Mouse (Mus musculus): ENCODE measurements around the gene Ccdc162. TPM values are rescaled to one million over a fixed set of nuclear protein-coding genes. Genes with fewer than 3 reads are reported as not detected.

Ccdc162 gene
- total RNA-seq, 1 experiment = 0.40 TPM

GRCm38 (mm10) chr10:41542057-41542456 lies 174.4 kb downstream of the Ccdc162 start:
- no peak for DNase-seq (ENCODE audit: low read depth, low spot score)
- no peak overlapping the region for H3K27ac ChIP-seq (ENCODE audit: insufficient read depth, low read depth, low read length, poor library complexity, severe bottlenecking)
- H3K4me3 ChIP-seq (ENCODE audit: insufficient read depth in 1 of 2, low read depth in 1 of 2, low read length in 2 of 2, poor library complexity in 1 of 2, severe bottlenecking in 1 of 2) = no peak overlapping the region
- H3K4me1 ChIP-seq (ENCODE audit: control insufficient read depth in 2 of 2, insufficient read depth in 2 of 2, low read length in 2 of 2, poor library complexity in 1 of 2) = peaks cover 0 to 8% of the 10 kb centered on the region in 2 experiments; a peak in 3 of 4 replicates
- H3K36me3 ChIP-seq (ENCODE audit: control insufficient read depth, insufficient read depth, low read length, poor library complexity, severe bottlenecking) = peaks cover 2% of the 10 kb centered on the region; the same call in 1 of the 2 replicates
- no peak for TF ChIP-seq ZNF384 (IDR thresholded peaks at IDR 0.05; ENCODE audit: low read depth, low read length)
- TF ChIP-seq ZC3H11A (IDR thresholded peaks at IDR 0.05; ENCODE audit: borderline replicate concordance, low read depth, low read length) = no peak
- TF ChIP-seq MAFK (IDR thresholded peaks at IDR 0.05; ENCODE audit: insufficient read depth, low read depth, low read length) = no peak
- no peak for TF ChIP-seq CHD2 (IDR thresholded peaks at IDR 0.05; ENCODE audit: low read depth, low read length)
- TF ChIP-seq HCFC1 (IDR thresholded peaks at IDR 0.05; ENCODE audit: borderline replicate concordance, insufficient read depth, low read length) = no peak
- no peak overlapping the region for H3K9ac ChIP-seq (ENCODE audit: insufficient read depth, low read depth, low read length, poor library complexity, severe bottlenecking)
- no peaks in the 10 kb centered on the region for H3K9me3 ChIP-seq (ENCODE audit: control insufficient read depth, insufficient read depth, low read depth, low read length)
- in situ Hi-C loops (cut with MboI; ENCODE audit: low sequenced_read_pairs in 2 of 2, unreplicated experiment in 2 of 2) = no loop called here

- TF ChIP-seq ZNF384 (IDR thresholded peaks at IDR 0.05; ENCODE audit: low read depth, low read length) (no peak), HCFC1 (IDR thresholded peaks at IDR 0.05; ENCODE audit: borderline replicate concordance, insufficient read depth, low read length) (no peak), ZC3H11A (IDR thresholded peaks at IDR 0.05; ENCODE audit: borderline replicate concordance, low read depth, low read length) (no peak), CHD2 (IDR thresholded peaks at IDR 0.05; ENCODE audit: low read depth, low read length) (no peak), MAFK (IDR thresholded peaks at IDR 0.05; ENCODE audit: insufficient read depth, low read depth, low read length) (no peak)
- no peak for DNase-seq (ENCODE audit: low read depth, low spot score)
- Histone ChIP-seq H3K4me1 (ENCODE audit: control insufficient read depth in 2 of 2, insufficient read depth in 2 of 2, low read length in 2 of 2, poor library complexity in 1 of 2) (no peaks in the 10 kb centered on the region), H3K36me3 (ENCODE audit: control insufficient read depth, insufficient read depth, low read length, poor library complexity, severe bottlenecking) (peaks cover 5% of the 10 kb centered on the region), H3K4me3 (ENCODE audit: insufficient read depth in 1 of 2, low read depth in 1 of 2, low read length in 2 of 2, poor library complexity in 1 of 2, severe bottlenecking in 1 of 2) (no peak overlapping the region), H3K9me3 (ENCODE audit: control insufficient read depth, insufficient read depth, low read depth, low read length) (no peaks in the 10 kb centered on the region), H3K27ac (ENCODE audit: insufficient read depth, low read depth, low read length, poor library complexity, severe bottlenecking) (no peak overlapping the region), H3K9ac (ENCODE audit: insufficient read depth, low read depth, low read length, poor library complexity, severe bottlenecking) (no peak overlapping the region)
- in situ Hi-C loops (cut with MboI; ENCODE audit: low sequenced_read_pairs in 2 of 2, unreplicated experiment in 2 of 2) = no loop called here
Measured at GRCm38 (mm10) chr10:41538986-41539385, 177.4 kb downstream of the Ccdc162 start.

DNA sequence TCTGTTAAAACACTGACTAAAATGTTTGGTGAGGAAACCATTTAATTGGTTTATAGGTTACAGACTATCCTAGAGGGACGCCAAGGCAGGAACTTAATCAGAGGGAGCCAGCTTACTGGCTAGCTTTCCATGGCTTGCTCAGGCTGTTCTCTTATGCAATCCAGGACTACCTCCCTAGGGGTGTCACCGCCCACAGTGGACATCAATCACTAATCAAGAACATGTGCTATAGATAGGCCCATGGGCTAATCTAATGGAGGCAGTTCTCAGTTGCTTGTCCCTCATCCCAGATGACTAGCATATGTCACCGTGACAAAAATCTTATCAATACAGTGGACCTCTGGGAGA lies 178.5 kb downstream of the Ccdc162 start:
- no peaks in the 10 kb centered on the region for H3K4me1 ChIP-seq (ENCODE audit: control insufficient read depth in 2 of 2, insufficient read depth in 2 of 2, low read length in 2 of 2, poor library complexity in 1 of 2)
- no peak overlapping the region for H3K27ac ChIP-seq (ENCODE audit: insufficient read depth, low read depth, low read length, poor library complexity, severe bottlenecking)
- DNase-seq (ENCODE audit: low read depth, low spot score) = no peak
- TF ChIP-seq MAFK (IDR thresholded peaks at IDR 0.05; ENCODE audit: insufficient read depth, low read depth, low read length) (no peak), ZNF384 (IDR thresholded peaks at IDR 0.05; ENCODE audit: low read depth, low read length) (no peak)
- no peaks in the 10 kb centered on the region for H3K9me3 ChIP-seq (ENCODE audit: control insufficient read depth, insufficient read depth, low read depth, low read length)
- H3K9ac ChIP-seq (ENCODE audit: insufficient read depth, low read depth, low read length, poor library complexity, severe bottlenecking) = no peak overlapping the region
- peaks cover 5% of the 10 kb centered on the region for H3K36me3 ChIP-seq (ENCODE audit: control insufficient read depth, insufficient read depth, low read length, poor library complexity, severe bottlenecking)
- no peak overlapping the region for H3K4me3 ChIP-seq (ENCODE audit: insufficient read depth in 1 of 2, low read depth in 1 of 2, low read length in 2 of 2, poor library complexity in 1 of 2, severe bottlenecking in 1 of 2)
- in situ Hi-C loops (cut with MboI; ENCODE audit: low sequenced_read_pairs in 2 of 2, unreplicated experiment in 2 of 2) = no loop called here

DNA sequence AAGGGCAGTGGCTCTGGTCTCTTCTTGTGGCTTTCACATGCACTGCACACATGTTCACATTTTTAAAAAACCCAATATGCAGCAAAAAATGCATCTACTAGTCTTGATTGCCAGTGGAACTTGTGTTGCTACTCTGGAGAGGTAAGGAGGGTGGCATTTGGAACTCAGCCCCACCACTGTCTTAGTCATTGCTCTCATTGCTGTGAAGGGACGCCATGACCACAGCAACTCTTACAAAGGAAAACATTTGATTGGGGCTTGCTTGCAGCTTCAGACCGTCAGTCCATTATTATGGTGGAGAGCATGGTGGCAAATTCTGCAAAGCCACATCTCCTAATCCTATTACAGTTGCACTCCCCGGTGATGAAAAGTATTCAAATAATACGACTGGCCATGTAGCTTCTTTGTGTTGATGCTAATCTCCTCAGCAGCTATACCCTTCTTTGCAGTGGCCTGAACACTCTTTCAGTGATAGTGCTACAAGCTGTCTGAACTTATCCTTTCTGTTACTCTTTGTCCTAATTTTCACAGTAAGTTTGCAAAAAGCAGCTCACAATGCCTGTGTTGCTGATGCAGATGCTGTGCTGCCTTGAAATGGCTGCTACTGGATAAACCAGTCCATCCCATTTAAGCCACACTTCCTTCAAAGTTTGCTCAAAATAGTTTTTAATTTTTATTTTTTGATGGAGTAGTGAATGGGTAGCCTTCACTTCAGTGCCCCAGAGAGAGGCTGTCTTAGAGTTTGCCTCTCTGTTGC lies 179.0 kb downstream of the Ccdc162 start:
- TF ChIP-seq HCFC1 (IDR thresholded peaks at IDR 0.05; ENCODE audit: borderline replicate concordance, insufficient read depth, low read length) = no peak
- no peak for TF ChIP-seq ZC3H11A (IDR thresholded peaks at IDR 0.05; ENCODE audit: borderline replicate concordance, low read depth, low read length)
- TF ChIP-seq MAFK (IDR thresholded peaks at IDR 0.05; ENCODE audit: insufficient read depth, low read depth, low read length) = no peak
- TF ChIP-seq CHD2 (IDR thresholded peaks at IDR 0.05; ENCODE audit: low read depth, low read length) = no peak
- TF ChIP-seq ZNF384 (IDR thresholded peaks at IDR 0.05; ENCODE audit: low read depth, low read length) = no peak
- Histone ChIP-seq H3K4me3 (ENCODE audit: insufficient read depth in 1 of 2, low read depth in 1 of 2, low read length in 2 of 2, poor library complexity in 1 of 2, severe bottlenecking in 1 of 2) (no peak overlapping the region), H3K27ac (ENCODE audit: insufficient read depth, low read depth, low read length, poor library complexity, severe bottlenecking) (no peak overlapping the region), H3K36me3 (ENCODE audit: control insufficient read depth, insufficient read depth, low read length, poor library complexity, severe bottlenecking) (peaks cover 5% of the 10 kb centered on the region), H3K4me1 (ENCODE audit: control insufficient read depth in 2 of 2, insufficient read depth in 2 of 2, low read length in 2 of 2, poor library complexity in 1 of 2) (no peaks in the 10 kb centered on the region), H3K9me3 (ENCODE audit: control insufficient read depth, insufficient read depth, low read depth, low read length) (no peaks in the 10 kb centered on the region), H3K9ac (ENCODE audit: insufficient read depth, low read depth, low read length, poor library complexity, severe bottlenecking) (no peak overlapping the region)
- in situ Hi-C loops (cut with MboI; ENCODE audit: low sequenced_read_pairs in 2 of 2, unreplicated experiment in 2 of 2) = no loop called here
- no peak for DNase-seq (ENCODE audit: low read depth, low spot score)

DNA sequence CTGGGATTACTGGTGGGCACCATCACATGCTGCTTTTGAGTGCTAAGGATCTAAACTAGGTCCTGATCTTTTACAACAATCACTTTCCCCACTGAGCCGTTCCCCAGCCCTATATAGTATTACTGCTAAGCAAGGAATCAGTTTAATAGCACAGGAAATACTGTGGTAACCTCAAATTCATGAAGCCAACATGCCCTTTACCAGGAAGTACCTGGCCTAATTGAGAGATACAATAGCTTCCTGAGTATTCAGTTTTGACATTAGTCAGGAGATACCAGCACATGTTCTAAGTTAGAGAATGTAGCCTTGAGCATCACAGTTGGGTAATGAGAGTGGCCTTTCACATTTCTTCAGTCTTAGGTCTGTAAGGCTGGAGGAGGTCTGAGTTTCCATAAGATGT lies 179.7 kb downstream of the Ccdc162 start:
- no peak for DNase-seq (ENCODE audit: low read depth, low spot score)

More for the DNA sequence above, 179.7 kb downstream of the Ccdc162 start:
- no peaks in the 10 kb centered on the region for H3K9me3 ChIP-seq (ENCODE audit: control insufficient read depth, insufficient read depth, low read depth, low read length)
- no peaks in the 10 kb centered on the region for H3K4me1 ChIP-seq (ENCODE audit: control insufficient read depth in 2 of 2, insufficient read depth in 2 of 2, low read length in 2 of 2, poor library complexity in 1 of 2)
- H3K4me3 ChIP-seq (ENCODE audit: insufficient read depth in 1 of 2, low read depth in 1 of 2, low read length in 2 of 2, poor library complexity in 1 of 2, severe bottlenecking in 1 of 2) = no peak overlapping the region
- in situ Hi-C loops (cut with MboI; ENCODE audit: low sequenced_read_pairs in 2 of 2, unreplicated experiment in 2 of 2) = no loop called here
- H3K9ac ChIP-seq (ENCODE audit: insufficient read depth, low read depth, low read length, poor library complexity, severe bottlenecking) = no peak overlapping the region
- peaks cover 5% of the 10 kb centered on the region for H3K36me3 ChIP-seq (ENCODE audit: control insufficient read depth, insufficient read depth, low read length, poor library complexity, severe bottlenecking)
- TF ChIP-seq CHD2 (IDR thresholded peaks at IDR 0.05; ENCODE audit: low read depth, low read length) (no peak), MAFK (IDR thresholded peaks at IDR 0.05; ENCODE audit: insufficient read depth, low read depth, low read length) (no peak), ZNF384 (IDR thresholded peaks at IDR 0.05; ENCODE audit: low read depth, low read length) (no peak), ZC3H11A (IDR thresholded peaks at IDR 0.05; ENCODE audit: borderline replicate concordance, low read depth, low read length) (no peak), HCFC1 (IDR thresholded peaks at IDR 0.05; ENCODE audit: borderline replicate concordance, insufficient read depth, low read length) (no peak)
- no peak overlapping the region for H3K27ac ChIP-seq (ENCODE audit: insufficient read depth, low read depth, low read length, poor library complexity, severe bottlenecking)

Measured in ES-E14 (cell line).